Mouse (Mus musculus): ENCODE results near the gene Taf5. TPM values are rescaled to one million over a fixed set of nuclear protein-coding genes. Genes with fewer than 3 reads are reported as not detected.
A peak's percentile ranks its signal among the peaks of the same experiment; 100 is the strongest.

Gene Taf5
- total RNA-seq (2021) = 1 to 10 TPM; 2.3 to 2.4 TPM
- long read RNA-seq, experiment 1, partial matches to known transcripts = 1 of 7 reads
- long read RNA-seq, experiment 1, other reads (novel, unspliced or antisense) = 2 of 7 reads
- long read RNA-seq, experiment 2, partial matches to known transcripts = 3 of 9 reads
- long read RNA-seq, experiment 2, other reads (novel, unspliced or antisense) = 2 of 9 reads

GRCm38 (mm10) chr19:47067096-47067882 lies at the start of gene Taf5:
Gene Taf5 (plus strand): TSS chr19:47067746.
- peak; percentile 99 for DNase-seq (ENCODE audit: low spot score)

GRCm38 (mm10) chr19:47017831-47018230 lies 49.7 kb upstream of the Taf5 start:
- no peak for DNase-seq (ENCODE audit: low spot score)

- DNase-seq (ENCODE audit: low spot score) = no peak
Measured at GRCm38 (mm10) chr19:47018330-47018729, 49.2 kb upstream of the Taf5 start.

- no peak for DNase-seq (ENCODE audit: low spot score)
Measured at GRCm38 (mm10) chr19:47019326-47019725, 48.2 kb upstream of the Taf5 start.

GRCm38 (mm10) chr19:47022709-47023108 lies 44.8 kb upstream of the Taf5 start:
- no peak for DNase-seq (ENCODE audit: low spot score)

DNA sequence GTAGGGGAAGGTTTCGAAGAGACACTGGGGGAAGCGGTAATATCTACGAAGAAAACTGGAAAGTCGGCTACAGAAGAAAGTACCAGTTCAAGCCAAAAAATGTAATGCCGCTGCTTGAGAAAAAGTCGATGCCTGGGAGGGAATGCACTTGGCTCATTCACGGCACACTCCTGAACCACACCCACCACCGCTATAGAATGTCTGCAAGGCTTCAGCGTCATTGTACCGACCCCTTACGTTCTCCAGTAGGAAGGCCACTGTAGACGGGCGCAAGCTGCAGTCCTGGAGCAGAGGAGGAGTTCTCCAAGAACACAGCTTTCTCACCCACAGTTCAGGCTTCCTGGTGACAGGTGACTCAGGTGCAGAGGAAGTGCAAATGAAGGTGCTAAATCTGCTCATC lies 44.0 kb upstream of the Taf5 start:
- DNase-seq (ENCODE audit: low spot score) = no peak

GRCm38 (mm10) chr19:47024954-47025353 lies 42.6 kb upstream of the Taf5 start:
- DNase-seq (ENCODE audit: low spot score) = no peak

GRCm38 (mm10) chr19:47026513-47026912 lies 41.0 kb upstream of the Taf5 start:
- no peak for DNase-seq (ENCODE audit: low spot score)

GRCm38 (mm10) chr19:47029796-47030195 lies 37.8 kb upstream of the Taf5 start:
- DNase-seq (ENCODE audit: low spot score) = no peak

GRCm38 (mm10) chr19:47031770-47032169 lies 35.8 kb upstream of the Taf5 start:
- no peak for DNase-seq (ENCODE audit: low spot score)

DNA sequence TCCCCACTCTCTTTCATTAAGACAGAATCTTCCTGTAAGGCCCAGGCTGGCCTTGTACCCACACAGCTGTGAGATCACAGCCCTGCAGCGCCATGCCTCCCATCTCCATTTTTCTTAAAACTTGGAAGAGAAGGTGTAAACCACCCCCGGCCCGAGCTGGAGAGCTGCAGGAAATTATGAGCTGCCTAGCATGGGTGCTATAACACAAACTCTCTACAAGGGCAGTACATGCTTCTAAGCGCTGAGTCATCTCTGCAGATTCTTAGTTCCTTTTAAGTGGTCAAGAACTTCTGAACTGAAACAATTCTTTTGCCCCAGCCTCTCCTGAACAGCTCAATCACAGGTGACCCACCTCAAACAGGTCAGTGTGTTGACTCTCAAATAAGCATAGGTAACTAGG lies 32.6 kb upstream of the Taf5 start:
- DNase-seq (ENCODE audit: low spot score) = no peak

GRCm38 (mm10) chr19:47036596-47036995 lies 30.9 kb upstream of the Taf5 start:
- no peak for DNase-seq (ENCODE audit: low spot score)

GRCm38 (mm10) chr19:47040720-47041473 lies 26.6 kb upstream of the Taf5 start:
- peak; percentile 7 for DNase-seq (ENCODE audit: low spot score)

DNA sequence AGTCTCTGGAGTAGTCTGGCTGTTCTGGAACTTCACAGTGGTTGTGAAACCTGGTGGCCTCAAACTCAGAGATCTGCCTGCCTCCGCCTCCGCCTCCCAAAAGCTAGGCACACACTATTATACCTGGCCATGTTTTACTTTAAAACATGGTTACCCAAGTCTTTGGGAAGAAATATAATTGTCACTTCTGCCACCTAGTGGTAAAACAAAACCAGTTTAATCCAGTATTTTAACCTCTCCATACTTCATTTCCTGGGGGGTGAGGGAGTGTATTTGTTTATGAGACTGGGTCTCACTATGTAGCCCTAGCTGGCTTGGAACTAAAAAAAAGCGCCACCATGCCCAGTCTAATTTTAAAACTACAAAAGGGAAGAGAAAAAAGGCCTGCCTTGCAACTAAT lies 23.9 kb upstream of the Taf5 start:
- no peak for DNase-seq (ENCODE audit: low spot score)

DNA sequence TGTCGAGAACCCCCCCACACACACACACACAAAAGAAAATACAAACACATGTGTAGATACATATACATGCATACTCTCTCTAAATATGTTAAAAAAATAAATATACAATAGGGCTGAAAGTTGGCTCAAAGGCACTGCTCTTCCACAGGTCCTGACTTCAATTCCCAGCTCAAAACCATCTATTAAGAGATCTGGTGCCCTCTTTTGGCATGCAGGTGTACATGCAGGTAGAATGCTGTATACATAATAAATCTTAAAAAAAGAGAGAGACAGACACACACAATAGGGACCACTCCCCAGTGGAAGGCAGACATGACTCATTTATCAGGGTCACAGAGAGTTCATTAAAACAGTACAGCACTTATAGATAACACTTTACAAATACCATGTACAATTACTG lies 21.2 kb upstream of the Taf5 start:
- no peak for DNase-seq (ENCODE audit: low spot score)

- DNase-seq (ENCODE audit: low spot score) = no peak
Measured at GRCm38 (mm10) chr19:47047236-47047833, 20.2 kb upstream of the Taf5 start.

GRCm38 (mm10) chr19:47049061-47049460 lies 18.5 kb upstream of the Taf5 start:
- DNase-seq (ENCODE audit: low spot score) = no peak

- no peak for DNase-seq (ENCODE audit: low spot score)
Measured at GRCm38 (mm10) chr19:47049840-47050239, 17.7 kb upstream of the Taf5 start.

DNA sequence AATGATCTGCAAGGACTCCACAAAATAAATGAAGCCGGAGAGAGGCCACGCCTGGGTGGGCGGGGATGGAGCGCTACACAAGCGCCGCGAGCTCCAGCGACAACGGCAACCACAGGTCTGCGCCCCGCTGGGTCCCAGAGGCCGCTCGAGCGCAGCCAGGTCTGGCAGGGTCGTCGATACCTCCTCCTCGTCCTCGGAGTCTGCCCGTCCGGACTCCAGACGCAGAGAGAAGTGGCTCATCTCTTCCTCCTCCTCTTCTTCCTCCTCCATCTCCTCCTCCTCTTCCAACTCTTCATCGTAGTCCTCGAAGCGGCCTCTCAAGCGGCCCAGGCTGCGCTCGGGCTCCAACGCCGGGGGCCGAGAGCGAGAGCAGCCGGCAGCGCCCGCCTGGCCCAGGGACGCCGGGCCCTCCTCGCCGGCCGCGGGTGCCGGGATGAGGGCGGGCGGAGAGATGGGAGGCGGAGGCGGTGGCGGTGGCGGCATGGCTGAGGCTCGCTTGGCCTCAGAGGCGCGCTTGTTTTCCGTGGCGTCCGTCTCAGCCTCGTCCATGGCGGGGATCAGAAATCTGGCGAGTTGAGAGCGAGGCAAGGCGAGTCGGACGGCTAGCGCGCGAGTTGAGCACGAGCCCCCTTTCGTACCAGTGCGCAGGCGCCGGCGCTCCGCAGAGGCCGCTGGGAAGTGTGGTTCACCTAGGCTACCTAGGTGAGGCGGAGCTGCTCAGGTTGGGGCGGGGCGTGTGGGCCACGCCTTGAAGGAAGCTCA lies 17.1 kb upstream of the Taf5 start, which contains the start of gene Pcgf6:
Gene Pcgf6 (minus strand): TSS at position 636 of the 762 bp plus-strand sequence.
- DNase-seq (ENCODE audit: low spot score) = peak; percentile 66

DNA sequence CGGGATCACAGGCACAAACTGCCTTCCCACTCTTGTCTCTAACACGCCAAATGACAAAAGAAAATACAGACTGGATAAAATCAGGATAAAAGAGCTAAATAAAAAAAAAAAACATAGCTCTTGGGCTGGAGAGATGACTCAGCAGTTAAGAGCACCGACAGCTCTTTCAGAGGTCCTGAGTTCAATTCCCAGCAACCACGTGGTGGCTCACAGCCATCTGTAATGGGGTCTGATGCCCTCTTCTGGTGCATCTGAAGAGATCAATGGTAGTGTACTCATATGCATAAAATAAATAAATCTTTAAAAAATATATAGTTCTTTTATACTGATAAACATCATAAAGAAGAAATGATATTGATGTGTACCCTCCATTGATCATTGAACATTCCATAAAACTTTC lies 14.6 kb upstream of the Taf5 start:
- DNase-seq (ENCODE audit: low spot score) = no peak

DNA sequence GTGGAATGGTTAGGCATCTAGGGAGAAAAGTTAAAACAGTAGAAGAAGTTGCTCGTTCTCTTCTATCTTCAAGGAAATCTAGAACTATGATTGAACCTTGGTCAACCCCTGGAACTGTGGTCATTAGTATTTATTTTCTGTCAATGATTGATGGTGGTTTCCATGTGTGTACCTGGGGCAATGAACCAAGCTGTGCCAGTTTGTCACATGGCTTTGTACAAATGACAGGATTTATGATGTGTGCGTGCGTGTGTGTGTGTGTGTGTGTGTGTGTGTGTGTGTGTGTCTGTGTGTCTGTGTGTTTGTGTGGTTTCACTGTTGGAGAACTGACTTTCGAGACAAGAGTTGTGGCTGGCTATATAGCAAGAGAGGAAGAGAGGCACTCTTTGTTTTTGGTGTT lies 14.1 kb upstream of the Taf5 start:
- no peak for DNase-seq (ENCODE audit: low spot score)

All from gastrocnemius, adult 18-20 months (tissue).